14 mouse cellular contexts compared by ENCODE assay signal in the genomic region with DNA sequence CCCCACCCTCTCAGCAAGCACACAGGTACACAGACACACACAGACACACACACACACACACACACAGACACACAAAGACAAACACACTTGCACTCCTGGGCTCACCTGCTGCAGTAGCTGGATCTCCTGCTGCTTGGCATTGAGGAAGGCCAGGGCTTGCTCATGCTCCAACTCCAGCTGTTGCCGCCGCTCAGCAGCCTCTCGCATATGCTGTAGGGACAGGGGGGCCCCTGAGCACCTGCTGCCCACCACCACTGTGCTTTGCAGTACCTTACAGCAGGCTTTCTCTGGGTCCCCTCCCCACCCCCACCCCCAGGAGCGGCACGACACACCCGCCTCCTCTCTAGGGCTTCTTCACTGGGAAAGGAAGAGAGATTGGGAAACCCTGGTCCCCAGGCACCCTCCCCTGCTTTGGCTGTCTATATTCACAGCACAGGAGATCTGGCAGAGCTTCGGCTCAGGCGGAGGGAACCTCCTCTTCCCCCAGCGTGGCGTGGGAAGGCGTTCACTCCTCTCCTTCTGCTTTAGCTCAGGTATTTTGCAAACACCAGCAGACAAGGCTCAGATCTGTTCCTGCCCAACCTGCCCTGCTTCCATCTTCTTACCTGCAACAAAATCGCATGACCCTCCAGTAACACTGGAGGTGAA.
A peak's percentile ranks its signal among the peaks of the same experiment; 100 is the strongest.
DNase-seq lines count a peak whose midpoint lies in the region; TF ChIP-seq lines count a peak whose summit lies in the region.
"Had no signal": no experiment of that assay in that cellular context is flagged by ENCODE, and none has a peak within 500 bp of the region (broad histone marks: within the 10 kb centered on the region; RNA-seq: fewer than 3 reads in every experiment).

No protein-coding gene starts in this region.

- peak overlapping the region; percentile 37 for H3K4me3 ChIP-seq in layer of hippocampus, adult 2 months
- H3K4me3 ChIP-seq: liver, embryonic 15.5 days; midbrain, embryonic 10.5 days; neural tube, embryonic 15.5 days had no signal

- DNase-seq in layer of hippocampus, adult 2 months (ENCODE audit: low spot score in 2 of 2) = peak; percentile 60 to 72
- no peak for DNase-seq in layer of hippocampus, postnatal 10 days (ENCODE audit: low spot score in 2 of 2)
- DNase-seq in frontal cortex, adult 2 months (ENCODE audit: extremely low spot score in 1 of 2, low spot score in 1 of 2) = peak; percentile 80 to 86
- DNase-seq in left cerebral cortex, adult 9 months (ENCODE audit: low spot score in 2 of 2) = peak; percentile 74 to 85
- DNase-seq in right cerebral cortex, postnatal 14 days = peak; percentile 66
- DNase-seq in cerebellum, adult 18-20 months = no peak
- DNase-seq in cerebellum, adult 9-10 months = no peak
- DNase-seq: adrenal gland, adult 2 months; cerebellum, adult 11-12 months; gastrocnemius, postnatal 14 days; heart, postnatal 10 days had no signal

- peak overlapping the region; percentile 77 for H3K27ac ChIP-seq in layer of hippocampus, adult 2 months
- H3K27ac ChIP-seq: liver, embryonic 15.5 days; midbrain, embryonic 10.5 days; neural tube, embryonic 15.5 days had no signal

- TF ChIP-seq CTCF in layer of hippocampus, adult 2 months (conservative IDR thresholded peaks at IDR 0.05) = no peak

Comparison
In these comparisons a context has a peak if more than half of its experiments do, and no peak if none do; other contexts are left out.
1. DNase-seq: peak in layer of hippocampus, adult 2 months (2 of 2), frontal cortex, adult 2 months (2 of 2), left cerebral cortex, adult 9 months (2 of 2) and right cerebral cortex, postnatal 14 days (single experiment); none in layer of hippocampus, postnatal 10 days (0 of 2), cerebellum, adult 18-20 months (0 of 2) and cerebellum, adult 9-10 months (single experiment).